Mouse (Mus musculus) forebrain, embryonic 12.5 days (tissue): ENCODE results near the gene Ndel1. TPM values are rescaled to one million over a fixed set of nuclear protein-coding genes. Genes with fewer than 3 reads are reported as not detected.

Experiments used
- ATAC-seq: fragments of 200-750 bp; cut with Nextera tagmentation; 2 replicates; pipeline ENCODE4 v1.8.0; 2017; ENCODE audit warnings: moderate TSS enrichment; ENCODE audit not compliant: low FRiP score
- H3K27ac ChIP-seq: fragments of 300-500 bp; sonication (generic); 2 replicates; pipeline ENCODE4 v1.5.1; 2016; ENCODE audit warnings: mild to moderate bottlenecking
- H3K27me3 ChIP-seq: fragments of 300-500 bp; sonication (generic); 2 replicates; pipeline ENCODE4 v1.6.1; 2016; ENCODE audit warnings: mild to moderate bottlenecking
- H3K36me3 ChIP-seq: fragments of 300-500 bp; sonication (generic); replicated peaks from 2 replicates; pipeline ENCODE4 v1.6.1; 2016; ENCODE audit warnings: mild to moderate bottlenecking
- H3K4me1 ChIP-seq: fragments of 300-500 bp; sonication (generic); 2 replicates; pipeline ENCODE4 v1.6.1; 2016
- H3K4me2 ChIP-seq: fragments of 300-500 bp; sonication (generic); 2 replicates; pipeline ENCODE4 v1.6.1; 2016; ENCODE audit warnings: mild to moderate bottlenecking, moderate library complexity
- H3K4me3 ChIP-seq: fragments of 300-500 bp; sonication (generic); replicated peaks from 2 replicates; pipeline ENCODE4 v1.5.1; 2016; ENCODE audit warnings: mild to moderate bottlenecking
- H3K9ac ChIP-seq: fragments of 300-500 bp; sonication (generic); 2 replicates; pipeline ENCODE4 v1.6.1; 2016; ENCODE audit warnings: mild to moderate bottlenecking
- H3K9me3 ChIP-seq: fragments of 300-500 bp; sonication (generic); 2 replicates; pipeline ENCODE4 v1.6.1; 2016
- WGBS: fragments of 180-500 bp; shearing (Covaris S2); methylation state at CpG from one replicate; pipeline ENCODE4 v1.1.7; 2016; 5-methylcytosine and 5-hydroxymethylcytosine counted together
- polyA plus RNA-seq: library from polyadenylated mRNA; unstranded; fragments of >200 nt; fragmentation: Nextera tagmentation; extraction: Ambion mirVana; gene quantifications from 2 replicates; pipeline ENCODE4 v1.2.1, GENCODE M21; 2016

The Ndel1 gene
- 58.3 and 61.3 TPM in 2 replicates for polyA plus RNA-seq

DNA sequence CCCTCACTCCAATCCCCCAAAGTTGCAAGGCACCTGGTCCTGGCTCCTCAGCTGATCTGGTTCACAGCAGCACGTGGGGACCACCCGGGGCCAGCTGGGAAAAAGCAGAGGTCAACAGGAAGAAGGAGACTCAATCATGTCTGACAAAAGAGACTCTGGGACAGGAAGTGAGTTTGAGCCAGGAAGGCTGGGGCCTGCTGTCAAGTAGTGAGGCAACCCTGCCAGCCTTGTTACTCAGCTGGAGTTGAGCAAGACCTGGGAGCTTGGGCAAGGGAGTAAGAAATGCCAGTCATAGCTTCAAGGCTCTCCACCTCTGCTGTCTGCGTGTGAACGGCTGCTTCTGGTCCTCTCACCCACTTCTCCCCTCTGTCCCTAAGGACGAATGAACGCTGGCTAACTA, at the start of gene Ndel1:
TSS of gene Ndel1 (minus strand) at position 111 of the 400 bp plus-strand sequence.
- H3K4me3 ChIP-seq = no peak within 1 kb of the TSS
- H3K9me3 ChIP-seq = no peaks in the 10 kb centered on the region
- WGBS = 67% methylated on average over 6 of the region's 6 CpGs
- H3K36me3 ChIP-seq = no peaks in the 10 kb centered on the region
- H3K4me1 ChIP-seq = no peaks in the 10 kb centered on the region
- no peak for ATAC-seq
- no peak within 1 kb of the TSS for H3K4me2 ChIP-seq
- no peak within 1 kb of the TSS for H3K27ac ChIP-seq
- H3K27me3 ChIP-seq = no peaks in the 10 kb centered on the region
- no peak within 1 kb of the TSS for H3K9ac ChIP-seq

DNA sequence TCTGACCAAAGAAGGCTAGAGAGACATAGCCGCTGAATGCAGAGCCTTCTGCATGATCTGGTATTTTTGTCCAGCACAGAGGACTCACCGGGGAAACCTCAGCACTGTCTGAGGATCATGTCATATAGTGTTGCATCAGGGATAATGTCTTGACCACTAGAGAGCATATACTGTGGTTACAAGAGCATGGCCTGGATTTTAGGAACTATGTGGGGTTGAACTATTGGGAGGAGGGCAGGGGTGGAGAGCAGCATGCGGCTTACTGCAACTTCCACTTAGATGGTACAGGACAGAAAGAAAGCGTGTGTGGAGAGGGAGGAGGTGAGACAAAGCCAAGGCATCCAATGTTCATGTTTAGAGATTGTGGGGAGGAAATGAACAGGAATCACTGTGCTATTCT, 42.9 kb upstream of the Ndel1 start:
- 97% methylated on average over 4 of the region's 4 CpGs for WGBS
- no peaks in the 10 kb centered on the region for H3K9me3 ChIP-seq
- no peaks in the 10 kb centered on the region for H3K27me3 ChIP-seq

DNA sequence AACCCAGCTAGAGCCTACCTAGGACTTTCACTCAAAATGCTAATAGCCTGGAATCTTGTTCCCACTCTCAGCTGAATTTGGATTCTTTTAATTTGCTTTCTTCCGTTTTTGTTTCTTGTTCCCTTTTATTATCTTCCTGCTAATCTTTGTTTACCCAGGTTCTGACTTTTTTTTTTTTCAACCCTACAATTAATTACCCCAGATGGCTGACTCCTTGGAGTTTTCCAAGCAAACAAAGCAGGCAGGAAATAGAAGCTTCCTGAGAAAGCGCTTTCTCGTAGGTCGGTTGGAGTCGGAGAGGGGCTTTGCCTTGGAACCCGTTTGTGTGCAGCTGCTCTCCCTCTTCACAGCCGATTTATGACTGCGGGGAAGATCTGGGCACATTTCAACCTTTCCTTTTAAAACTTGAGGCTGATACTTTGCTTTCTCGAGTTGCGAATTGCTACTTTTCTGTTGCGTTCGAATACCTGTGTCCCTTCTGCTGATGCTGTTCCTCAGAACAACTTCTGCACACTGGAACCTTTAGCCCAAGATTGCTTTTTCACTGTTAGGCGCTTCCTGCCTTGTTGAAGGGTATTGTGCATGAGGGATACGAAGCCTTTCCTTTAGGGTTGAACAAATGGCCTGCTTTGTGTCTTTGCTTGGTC, 40.0 kb upstream of the Ndel1 start:
- no peak for ATAC-seq
- H3K9ac ChIP-seq = no peak overlapping the region
- H3K27me3 ChIP-seq = no peaks in the 10 kb centered on the region
- H3K9me3 ChIP-seq = no peaks in the 10 kb centered on the region
- no peak overlapping the region for H3K4me3 ChIP-seq
- H3K4me1 ChIP-seq = no peaks in the 10 kb centered on the region
- H3K4me2 ChIP-seq = no peak overlapping the region
- peaks cover 8% of the 10 kb centered on the region for H3K36me3 ChIP-seq
- 62% methylated on average over 14 of the region's 14 CpGs for WGBS
- no peak overlapping the region for H3K27ac ChIP-seq

More for the DNA sequence above, 42.9 kb upstream of the Ndel1 start:
- Histone ChIP-seq H3K9ac (no peak overlapping the region), H3K27ac (no peak overlapping the region), H3K4me3 (no peak overlapping the region), H3K36me3 (no peaks in the 10 kb centered on the region), H3K4me1 (no peaks in the 10 kb centered on the region), H3K4me2 (no peak overlapping the region)
- ATAC-seq = no peak

DNA sequence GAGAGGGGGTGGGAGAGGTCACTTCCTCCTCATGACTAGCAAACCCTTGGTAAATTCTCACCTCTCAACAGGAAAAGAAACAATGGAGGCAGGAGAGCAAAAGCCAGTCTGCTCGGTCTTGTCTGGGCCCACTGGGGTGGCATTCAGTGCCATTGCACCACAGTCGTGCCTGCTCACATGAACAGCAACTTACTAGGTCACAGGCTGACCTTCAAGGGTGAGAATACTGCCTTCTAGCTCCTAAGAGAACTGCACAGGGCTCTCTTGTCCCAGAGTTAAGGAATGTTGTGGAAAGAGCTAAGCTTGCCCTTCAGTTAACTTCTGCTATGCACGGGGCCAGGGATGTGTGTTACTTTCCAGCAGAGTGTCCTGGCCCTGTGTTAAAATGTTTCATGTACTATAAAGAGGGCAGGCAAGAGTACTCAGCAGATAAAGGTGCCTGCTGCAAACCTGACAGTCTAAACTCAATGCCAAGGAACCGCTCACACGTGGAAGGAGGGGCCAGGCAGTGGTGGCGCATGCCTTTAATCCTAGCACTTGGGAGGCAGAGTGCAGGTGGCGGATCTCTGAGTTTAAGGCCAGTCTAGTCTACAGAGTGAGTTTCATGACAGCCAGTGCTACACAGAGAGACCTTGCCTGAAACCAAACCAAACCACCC, 37.3 kb upstream of the Ndel1 start:
- Histone ChIP-seq H3K27me3 (no peaks in the 10 kb centered on the region), H3K9me3 (no peaks in the 10 kb centered on the region), H3K9ac (no peak overlapping the region), H3K4me3 (no peak overlapping the region), H3K4me2 (no peak overlapping the region), H3K27ac (no peak overlapping the region), H3K4me1 (no peaks in the 10 kb centered on the region), H3K36me3 (peaks cover 34% of the 10 kb centered on the region)
- 48% methylated on average over 7 of the region's 7 CpGs for WGBS
- no peak for ATAC-seq

DNA sequence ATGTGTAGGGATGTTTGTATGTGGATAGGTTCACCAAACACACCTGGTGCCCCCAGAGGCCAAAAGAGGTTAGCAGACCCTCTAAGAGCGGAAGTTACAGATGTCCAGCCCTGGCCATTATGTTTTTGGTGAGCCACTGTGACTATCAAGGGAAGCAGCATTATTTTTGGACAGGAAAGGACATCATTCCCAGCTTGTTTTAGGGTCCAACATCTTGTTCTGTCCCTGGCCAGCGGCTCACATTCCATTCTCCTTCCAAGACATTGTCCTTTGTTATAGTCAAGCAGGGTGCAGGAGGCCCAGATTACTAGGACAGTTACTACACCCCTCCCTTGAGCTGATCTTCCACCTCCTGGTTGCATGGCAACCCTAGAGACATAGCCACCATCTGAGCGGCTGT, 35.6 kb upstream of the Ndel1 start:
- H3K4me2 ChIP-seq = no peak overlapping the region
- no peaks in the 10 kb centered on the region for H3K27me3 ChIP-seq
- peaks cover 8% of the 10 kb centered on the region for H3K4me1 ChIP-seq
- peaks cover 47% of the 10 kb centered on the region for H3K36me3 ChIP-seq
- no peaks in the 10 kb centered on the region for H3K9me3 ChIP-seq
- H3K27ac ChIP-seq = no peak overlapping the region
- ATAC-seq = no peak
- WGBS = 78% methylated on average over 3 of the region's 3 CpGs
- no peak overlapping the region for H3K4me3 ChIP-seq
- H3K9ac ChIP-seq = no peak overlapping the region

DNA sequence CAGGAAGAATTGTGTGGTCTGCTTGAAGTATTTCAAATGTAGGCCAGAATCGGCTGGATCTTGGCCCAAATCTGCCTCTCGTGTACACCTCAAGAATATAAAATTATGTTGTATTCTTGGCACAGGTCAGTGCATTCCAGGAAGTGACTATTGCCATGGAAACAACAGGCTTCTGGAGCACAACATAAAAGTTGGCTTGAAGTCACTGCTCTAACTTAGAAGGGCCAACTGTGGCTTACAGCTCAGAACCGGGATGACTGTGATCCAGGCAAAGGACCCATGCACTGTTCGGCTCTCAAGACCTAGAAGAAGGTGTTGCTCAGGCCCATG, 34.8 kb upstream of the Ndel1 start:
- no peak for ATAC-seq
- no peak overlapping the region for H3K27ac ChIP-seq
- H3K36me3 ChIP-seq = peaks cover 47% of the 10 kb centered on the region
- WGBS = 81% methylated on average over 4 of the region's 4 CpGs
- no peak overlapping the region for H3K4me3 ChIP-seq
- H3K9me3 ChIP-seq = no peaks in the 10 kb centered on the region
- H3K27me3 ChIP-seq = no peaks in the 10 kb centered on the region
- H3K9ac ChIP-seq = no peak overlapping the region
- H3K4me1 ChIP-seq = peaks cover 8% of the 10 kb centered on the region
- no peak overlapping the region for H3K4me2 ChIP-seq

DNA sequence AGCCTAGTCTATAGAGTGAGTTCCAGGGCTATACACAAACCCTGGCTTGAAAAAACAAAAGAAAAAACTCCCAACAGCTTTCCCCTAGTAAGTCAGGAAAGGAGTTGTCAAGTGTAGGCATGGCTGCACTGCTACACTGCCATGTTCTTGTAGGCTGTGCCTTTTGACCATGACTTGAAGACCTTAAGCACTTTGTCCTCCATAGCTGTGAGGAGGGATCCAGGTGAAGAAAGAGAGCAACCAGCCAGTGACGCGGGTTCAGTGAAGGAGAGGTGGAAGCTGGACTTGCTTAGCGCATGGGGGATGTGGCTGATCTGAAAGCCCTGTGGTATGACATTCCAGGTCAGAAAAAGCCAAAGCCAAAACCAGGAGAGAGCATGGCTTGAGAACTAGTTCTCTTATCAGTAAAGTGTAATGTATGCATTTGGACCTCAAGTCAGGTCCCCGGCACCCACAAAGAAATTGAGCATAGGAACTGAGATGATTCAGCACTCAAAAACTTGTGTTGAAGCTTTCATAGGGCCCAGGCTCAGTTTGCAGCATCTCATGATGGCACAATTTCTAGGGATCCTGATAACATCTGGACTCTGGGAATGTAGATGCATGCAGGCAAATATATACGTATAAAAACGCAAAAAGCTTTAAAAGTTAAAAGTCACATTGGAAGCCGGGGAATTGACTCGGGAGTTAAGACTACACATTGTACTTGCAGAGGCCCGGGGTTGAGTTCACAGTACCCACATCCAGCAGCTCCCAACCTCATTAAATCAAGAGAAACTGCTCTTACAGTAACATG, 34.2 kb upstream of the Ndel1 start:
- ATAC-seq = no peak
- Histone ChIP-seq H3K9me3 (no peaks in the 10 kb centered on the region), H3K4me3 (no peak overlapping the region), H3K36me3 (peaks cover 47% of the 10 kb centered on the region), H3K27ac (no peak overlapping the region), H3K4me1 (peaks cover 9% of the 10 kb centered on the region), H3K27me3 (no peaks in the 10 kb centered on the region), H3K9ac (no peak overlapping the region), H3K4me2 (no peak overlapping the region)
- WGBS = 92% methylated on average over 9 of the region's 9 CpGs

DNA sequence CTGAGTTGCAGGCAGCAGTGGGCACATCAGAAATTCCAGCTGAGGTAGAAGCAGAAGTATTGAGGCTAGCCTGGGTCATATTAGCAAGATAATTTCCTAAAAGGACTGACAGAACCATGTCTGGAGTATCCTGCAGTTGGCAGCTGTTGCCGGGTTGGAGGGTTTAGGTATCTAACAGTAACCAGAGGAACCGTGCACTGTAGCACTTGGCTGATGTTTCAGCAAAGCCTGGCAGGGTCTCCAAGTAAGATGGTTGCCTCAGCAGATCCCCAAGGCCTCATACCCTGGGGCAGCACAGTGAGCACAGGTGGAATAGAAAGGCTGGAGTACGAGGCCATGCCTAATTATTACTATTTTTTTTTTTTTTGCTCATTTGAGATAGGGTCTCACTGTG, 33.5 kb upstream of the Ndel1 start:
- peaks cover 47% of the 10 kb centered on the region for H3K36me3 ChIP-seq
- H3K4me1 ChIP-seq = peaks cover 11% of the 10 kb centered on the region
- 93% methylated on average over 3 of the region's 3 CpGs for WGBS
- ATAC-seq = no peak
- no peaks in the 10 kb centered on the region for H3K9me3 ChIP-seq
- no peak overlapping the region for H3K4me2 ChIP-seq
- no peak overlapping the region for H3K27ac ChIP-seq
- no peak overlapping the region for H3K9ac ChIP-seq
- peaks cover under 1% of the 10 kb centered on the region; the same call in 1 of the 2 replicates for H3K27me3 ChIP-seq
- no peak overlapping the region for H3K4me3 ChIP-seq

DNA sequence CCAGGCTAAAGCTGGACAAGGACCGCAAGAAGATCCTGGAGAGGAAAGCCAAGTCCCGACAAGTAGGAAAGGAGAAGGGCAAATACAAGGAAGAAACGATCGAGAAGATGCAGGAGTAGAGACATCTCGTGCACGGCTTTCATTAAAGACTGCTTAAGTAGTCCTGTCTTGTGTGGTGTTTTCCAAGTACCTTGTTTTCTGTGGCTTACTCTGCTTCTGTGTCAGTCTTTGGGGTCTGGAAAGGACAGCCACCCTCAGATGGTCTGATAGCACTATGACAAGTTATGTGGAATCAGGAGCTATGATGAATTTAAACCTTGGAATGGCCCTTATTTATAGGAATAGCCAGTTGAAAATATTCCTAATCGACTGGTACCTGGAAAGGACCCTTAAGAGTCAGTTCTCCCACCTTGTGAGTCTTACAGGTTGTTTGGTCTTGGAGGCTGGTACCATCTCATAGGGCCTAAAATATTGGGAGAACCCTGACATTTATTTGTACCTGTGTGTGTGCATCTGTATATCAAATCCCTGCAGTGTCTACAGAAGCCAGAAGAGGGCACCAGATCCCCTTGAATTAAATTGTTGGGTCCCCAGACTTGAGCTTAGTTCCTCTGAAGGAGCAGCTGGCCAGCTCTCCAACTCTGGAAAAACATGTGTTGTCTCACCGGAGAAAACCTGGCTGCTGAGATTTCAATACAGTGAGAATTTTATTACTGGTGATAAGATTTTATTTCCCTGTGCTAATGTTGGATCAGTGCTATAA, 32.9 kb upstream of the Ndel1 start:
- Histone ChIP-seq H3K4me1 (peaks cover 11% of the 10 kb centered on the region), H3K4me2 (no peak overlapping the region), H3K4me3 (no peak overlapping the region), H3K9ac (no peak overlapping the region), H3K27me3 (peaks cover 6% of the 10 kb centered on the region; the same call in 1 of the 2 replicates), H3K27ac (no peak overlapping the region), H3K9me3 (no peaks in the 10 kb centered on the region), H3K36me3 (peaks cover 47% of the 10 kb centered on the region)
- ATAC-seq = no peak
- 86% methylated on average over 8 of the region's 8 CpGs for WGBS

DNA sequence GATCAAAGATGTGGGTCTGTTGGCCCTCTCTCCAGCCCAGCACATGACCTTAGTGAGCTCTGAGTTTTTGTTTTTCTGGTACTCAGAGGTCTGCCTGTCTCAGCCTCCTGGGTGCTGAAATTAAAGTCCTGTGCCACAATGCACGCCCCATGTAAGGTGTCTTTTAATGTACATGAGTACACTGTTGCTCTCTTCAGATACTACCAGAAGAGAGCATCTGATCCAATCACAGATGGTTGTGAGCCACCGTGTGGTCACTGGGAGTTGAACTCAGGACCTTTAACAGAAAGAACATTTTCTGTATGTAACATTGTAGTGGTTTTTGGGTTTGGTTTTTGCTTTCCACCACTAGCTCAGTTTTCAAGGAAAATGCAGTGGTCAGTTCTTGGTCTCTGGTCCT, 32.1 kb upstream of the Ndel1 start:
- no peak overlapping the region for H3K9ac ChIP-seq
- 82% methylated on average over 2 of the region's 2 CpGs for WGBS
- H3K4me1 ChIP-seq = peaks cover 11% of the 10 kb centered on the region
- H3K36me3 ChIP-seq = peaks cover 47% of the 10 kb centered on the region
- no peak overlapping the region for H3K4me3 ChIP-seq
- no peak overlapping the region for H3K27ac ChIP-seq
- H3K27me3 ChIP-seq = peaks cover 6% of the 10 kb centered on the region; the same call in 1 of the 2 replicates
- no peak overlapping the region for H3K4me2 ChIP-seq
- H3K9me3 ChIP-seq = no peaks in the 10 kb centered on the region
- ATAC-seq = no peak

DNA sequence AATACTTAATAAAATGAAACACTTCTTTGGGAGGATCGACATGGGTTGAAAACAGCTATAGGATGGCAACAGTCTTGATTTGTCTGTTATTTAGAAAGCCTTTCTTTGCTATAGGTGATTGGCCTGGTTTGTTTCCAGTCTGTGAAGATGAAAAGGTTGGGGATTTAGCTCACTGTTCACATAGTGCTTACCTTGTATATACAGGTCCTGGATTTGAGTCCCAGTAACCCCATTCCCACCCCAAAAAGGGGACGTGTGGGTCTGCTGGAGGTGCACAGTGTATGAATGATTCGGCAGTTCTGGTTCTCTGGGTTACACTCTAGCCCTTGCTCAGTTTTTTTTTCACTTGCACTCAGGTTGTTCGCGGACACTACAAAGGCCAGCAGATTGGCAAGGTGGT, 31.2 kb upstream of the Ndel1 start:
- Histone ChIP-seq H3K4me2 (peak overlapping the region; percentile 70), H3K4me3 (peak overlapping the region; percentile 87), H3K36me3 (peaks cover 47% of the 10 kb centered on the region), H3K4me1 (peaks cover 11% of the 10 kb centered on the region), H3K27ac (no peak overlapping the region), H3K9me3 (no peaks in the 10 kb centered on the region), H3K9ac (peak overlapping the region; percentile 98), H3K27me3 (peaks cover 6% of the 10 kb centered on the region; the same call in 1 of the 2 replicates)
- 84% methylated on average over 5 of the region's 5 CpGs for WGBS
- ATAC-seq = no peak

DNA sequence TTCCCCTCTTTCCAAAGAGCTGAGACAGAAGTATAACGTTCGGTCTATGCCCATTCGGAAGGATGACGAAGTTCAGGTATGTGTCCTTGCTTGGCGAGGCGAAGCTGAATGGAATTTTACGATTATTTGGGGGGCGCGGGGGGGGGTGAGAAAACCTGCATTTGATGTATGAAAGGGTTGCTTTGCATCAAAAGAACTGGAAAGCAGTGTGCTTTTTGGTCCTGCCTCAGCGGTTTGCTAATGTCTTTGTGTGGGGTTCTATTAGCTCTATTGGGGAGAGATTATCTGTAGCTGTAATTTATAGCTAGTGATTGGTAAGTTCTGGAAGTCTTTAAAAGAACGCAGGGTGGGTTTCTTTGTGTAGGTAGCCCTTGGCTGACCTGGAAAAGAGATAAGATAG, 30.7 kb upstream of the Ndel1 start:
- H3K4me3 ChIP-seq = peak overlapping the region; percentile 87
- no peak for ATAC-seq
- H3K4me2 ChIP-seq = peak overlapping the region; percentile 70
- H3K27ac ChIP-seq = no peak overlapping the region
- peaks cover 46% of the 10 kb centered on the region for H3K36me3 ChIP-seq
- peak overlapping the region; percentile 98 for H3K9ac ChIP-seq
- H3K4me1 ChIP-seq = peaks cover 11% of the 10 kb centered on the region
- WGBS = 7% methylated on average over 11 of the region's 11 CpGs
- H3K27me3 ChIP-seq = peaks cover 6% of the 10 kb centered on the region; the same call in 1 of the 2 replicates
- no peaks in the 10 kb centered on the region for H3K9me3 ChIP-seq
